Mouse (Mus musculus) 3134 (cell line): ENCODE measurements around the gene Rps28.
"Not testable (repeated sequence)": the region's sequence is repeated elsewhere in the genome, so short reads cannot be mapped to it uniquely, and the experiment has no call there.

Source experiments
- DNase-seq: peaks from one replicate; pipeline ENCODE4 v3.0.0-alpha.2; 2011; ENCODE audit warnings: low spot score; ENCODE audit not compliant: insufficient read length; ENCODE audit errors: extremely low read depth

Gene Rps28

GRCm38 (mm10) chr17:33824084-33824996, at the start of gene Rps28, which contains the start of gene Ndufa7:
TSS of gene Rps28 (minus strand) at chr17:33824562.
TSS of gene Ndufa7 (plus strand) at chr17:33824572.
- peak; percentile 94 for DNase-seq

- DNase-seq = not testable (repeated sequence)
Observed at GRCm38 (mm10) chr17:33873537-33873936, 49.2 kb upstream of the Rps28 start, which contains the start of gene Gm7029. TSS of gene Gm7029 (plus strand) at chr17:33873837.

- peak; percentile 33 for DNase-seq
Observed at GRCm38 (mm10) chr17:33865330-33866030, 41.1 kb upstream of the Rps28 start.

- DNase-seq = no peak
Observed at GRCm38 (mm10) chr17:33857816-33858215, 33.5 kb upstream of the Rps28 start.

- DNase-seq = no peak
Observed at GRCm38 (mm10) chr17:33851331-33851730, 27.0 kb upstream of the Rps28 start.

GRCm38 (mm10) chr17:33848139-33848538, 23.8 kb upstream of the Rps28 start:
- DNase-seq = no peak

- no peak for DNase-seq
Observed at GRCm38 (mm10) chr17:33844196-33844595, 19.8 kb upstream of the Rps28 start.

GRCm38 (mm10) chr17:33842966-33843795, 18.8 kb upstream of the Rps28 start, which contains the start of gene Cd320:
TSS of gene Cd320 (plus strand) at chr17:33843091.
- peak; percentile 91 for DNase-seq

- DNase-seq = no peak
Observed at GRCm38 (mm10) chr17:33829561-33829960, 5.2 kb upstream of the Rps28 start.

- no peak for DNase-seq
Observed at GRCm38 (mm10) chr17:33828892-33829291, 4.5 kb upstream of the Rps28 start.

- no peak for DNase-seq
Observed at GRCm38 (mm10) chr17:33826850-33827249, 2.5 kb upstream of the Rps28 start.

GRCm38 (mm10) chr17:33825462-33825861, 1.1 kb upstream of the Rps28 start:
- no peak for DNase-seq

GRCm38 (mm10) chr17:33824997-33825330, 602 bp upstream of the Rps28 start:
- DNase-seq = not testable (repeated sequence)

GRCm38 (mm10) chr17:33823171-33823570, 1.2 kb downstream of the Rps28 start:
- not testable (repeated sequence) for DNase-seq

- no peak for DNase-seq
Observed at GRCm38 (mm10) chr17:33822436-33822959, 1.9 kb downstream of the Rps28 start.

GRCm38 (mm10) chr17:33817969-33818643, 6.3 kb downstream of the Rps28 start:
- no peak for DNase-seq

GRCm38 (mm10) chr17:33817184-33817968, 7.0 kb downstream of the Rps28 start:
- DNase-seq = peak; percentile 95

- no peak for DNase-seq
Observed at GRCm38 (mm10) chr17:33816612-33817011, 7.8 kb downstream of the Rps28 start.

- DNase-seq = no peak
Observed at GRCm38 (mm10) chr17:33815399-33815798, 9.0 kb downstream of the Rps28 start.
